Mouse (Mus musculus): ENCODE data around the gene Eln. TPM values are rescaled to one million over a fixed set of nuclear protein-coding genes. Genes with fewer than 3 reads are reported as not detected.

Gene Eln
- polyA plus RNA-seq (2015; fragmentation: Nextera tagmentation; extraction: Ambion mirVana) = 81.1 and 93.0 TPM in 2 replicates

DNA sequence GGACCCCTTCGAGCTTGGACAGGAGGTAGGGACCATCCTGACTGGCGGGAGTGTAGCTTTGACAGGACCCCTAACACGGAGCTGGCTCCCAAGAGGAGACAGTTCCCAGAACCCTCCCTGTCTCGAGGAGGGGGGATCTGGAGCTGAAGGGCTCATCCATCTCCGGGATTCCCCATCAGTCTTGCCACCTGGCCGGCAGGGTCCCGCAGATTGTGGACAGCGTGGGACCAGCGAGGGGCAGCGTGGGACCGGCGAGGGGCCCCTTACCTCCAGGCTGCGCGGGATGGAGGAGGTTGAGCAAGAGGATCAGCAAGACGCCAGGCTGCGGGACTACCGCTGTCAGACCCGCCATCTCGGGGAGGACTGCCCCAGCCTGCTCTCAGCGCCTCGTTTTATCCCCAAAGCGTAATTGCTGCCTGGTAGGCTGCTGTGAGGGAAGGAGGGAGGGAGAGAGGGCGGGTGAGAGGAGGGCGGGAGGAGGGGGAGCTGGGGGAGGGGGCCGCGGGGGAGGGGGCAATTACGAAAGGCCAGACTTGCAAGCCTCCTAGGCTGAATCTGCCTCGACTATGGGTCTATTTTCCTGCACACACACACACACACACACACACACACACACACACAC lies at the start of gene Eln:
TSS of gene Eln (minus strand) at position 434 of the 622 bp plus-strand sequence.
- H3K4me3 ChIP-seq = peak within 1 kb of the TSS; percentile 54
- peak within 1 kb of the TSS; percentile 80 for H3K9ac ChIP-seq
- H3K27me3 ChIP-seq = peaks cover 5% of the 10 kb centered on the region; the same call in 1 of the 2 replicates
- peak within 1 kb of the TSS; percentile 88 for H3K27ac ChIP-seq
- no peaks in the 10 kb centered on the region for H3K36me3 ChIP-seq
- peaks cover 76% of the 10 kb centered on the region for H3K4me1 ChIP-seq
- WGBS = 3% methylated on average over 22 of the region's 28 CpGs
- H3K4me2 ChIP-seq = peak within 1 kb of the TSS; percentile 83
- no peaks in the 10 kb centered on the region for H3K9me3 ChIP-seq
- ATAC-seq (ENCODE audit: insufficient number of reproducible peaks, insufficient read depth, low FRiP score, low TSS enrichment, low read depth) = peak; percentile 15; the same call in 1 of the 2 replicates

DNA sequence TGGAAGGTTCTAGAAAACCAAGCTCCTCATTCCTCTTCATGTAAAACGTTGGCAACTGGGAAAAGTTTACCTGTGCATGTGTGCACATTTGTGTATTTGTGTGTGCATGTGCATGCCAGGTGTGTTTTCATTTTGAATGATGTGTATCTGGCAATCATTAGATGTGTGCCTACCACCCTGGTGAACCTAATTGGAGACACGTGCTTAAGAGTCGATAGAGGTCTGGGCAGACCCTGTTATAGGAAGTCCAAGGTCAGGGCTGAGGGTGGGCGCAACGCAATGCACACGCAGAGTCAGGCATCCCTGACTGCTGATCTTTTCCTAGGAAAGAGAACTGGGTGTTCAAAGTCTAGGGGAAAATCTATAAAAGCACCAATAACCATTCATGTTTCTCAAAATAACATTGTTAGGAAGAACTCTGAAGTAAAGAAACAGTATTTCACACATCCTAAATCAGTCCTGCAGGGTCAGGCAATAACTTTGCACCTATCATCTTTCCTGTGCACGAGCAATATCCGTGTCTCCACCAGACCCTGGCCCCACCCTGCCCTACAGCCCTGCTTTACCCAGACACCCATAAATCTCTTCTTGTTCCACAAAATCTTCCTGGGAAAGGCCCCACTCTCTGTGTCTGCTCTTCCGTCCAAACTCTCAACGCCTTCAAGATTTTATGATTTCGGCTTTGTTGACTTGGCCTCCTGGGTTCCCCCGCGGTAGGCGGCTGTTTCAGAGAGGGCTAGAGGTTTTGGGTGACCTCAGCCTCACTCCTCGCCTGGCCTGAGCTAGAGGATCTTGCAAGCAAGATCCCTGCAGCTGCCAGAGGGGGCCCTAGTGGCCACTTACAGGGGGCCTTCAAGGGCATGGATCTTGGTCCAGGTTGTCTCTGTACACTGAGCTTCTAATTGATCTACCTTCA lies 43.2 kb upstream of the Eln start:
- Histone ChIP-seq H3K9me3 (peaks cover 11% of the 10 kb centered on the region), H3K9ac (no peak overlapping the region), H3K4me2 (no peak overlapping the region), H3K36me3 (no peaks in the 10 kb centered on the region), H3K27me3 (no peaks in the 10 kb centered on the region), H3K4me3 (no peak overlapping the region), H3K4me1 (peaks cover 15% of the 10 kb centered on the region), H3K27ac (no peak overlapping the region)
- no peak for ATAC-seq (ENCODE audit: insufficient number of reproducible peaks, insufficient read depth, low FRiP score, low TSS enrichment, low read depth)
- 65% methylated on average over 15 of the region's 15 CpGs for WGBS

GRCm38 (mm10) chr5:134788237-134788636 lies 41.1 kb upstream of the Eln start:
- 41% methylated on average over 12 of the region's 12 CpGs for WGBS
- Histone ChIP-seq H3K36me3 (no peaks in the 10 kb centered on the region), H3K4me2 (no peak overlapping the region), H3K27ac (no peak overlapping the region), H3K4me3 (no peak overlapping the region), H3K9ac (no peak overlapping the region), H3K4me1 (peaks cover 15% of the 10 kb centered on the region), H3K27me3 (no peaks in the 10 kb centered on the region), H3K9me3 (peaks cover 11% of the 10 kb centered on the region)
- ATAC-seq (ENCODE audit: insufficient number of reproducible peaks, insufficient read depth, low FRiP score, low TSS enrichment, low read depth) = 0 out of 2 replicates have a peak, but pooled peaks have one; percentile 5

DNA sequence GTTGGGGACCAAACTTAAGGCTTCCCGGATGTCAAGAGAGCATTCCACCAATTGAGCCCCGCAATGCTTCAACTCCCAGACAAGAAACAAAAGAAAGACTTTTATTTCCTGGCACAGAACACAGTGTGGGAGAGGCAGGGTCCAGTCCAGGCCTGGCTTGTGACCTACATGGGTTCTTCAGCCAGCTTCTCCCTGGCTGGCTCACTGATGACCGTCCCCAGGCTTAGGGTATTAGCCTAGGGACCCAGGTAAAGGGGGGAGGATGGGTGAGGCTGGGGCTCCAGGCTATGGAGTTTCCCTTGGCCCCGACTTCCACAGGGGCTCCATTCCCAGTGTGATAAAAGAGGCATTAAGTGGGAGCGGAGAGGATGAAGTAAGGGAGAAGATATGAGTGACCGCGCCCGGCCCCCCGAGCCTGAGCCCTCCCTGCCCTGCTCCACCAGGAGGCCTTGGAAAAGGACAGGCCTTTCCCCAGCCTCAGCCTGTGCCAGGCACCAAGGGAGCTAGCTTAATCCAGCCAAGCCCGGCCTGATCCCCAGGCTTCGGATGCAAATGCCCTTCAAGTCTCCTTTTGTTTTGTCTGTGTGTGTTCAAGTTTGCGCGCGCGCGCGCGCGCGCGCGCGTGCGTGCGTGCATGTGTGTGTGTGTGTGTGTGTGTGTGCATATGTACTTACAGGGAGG lies 38.7 kb upstream of the Eln start:
- peak overlapping the region; percentile 60; the same call in 1 of the 2 replicates for H3K27ac ChIP-seq

GRCm38 (mm10) chr5:134783794-134784193 lies 36.7 kb upstream of the Eln start:
- Histone ChIP-seq H3K4me2 (no peak overlapping the region), H3K27ac (no peak overlapping the region), H3K27me3 (no peaks in the 10 kb centered on the region), H3K36me3 (no peaks in the 10 kb centered on the region), H3K9me3 (no peaks in the 10 kb centered on the region), H3K4me3 (no peak overlapping the region), H3K4me1 (peaks cover 15% of the 10 kb centered on the region), H3K9ac (no peak overlapping the region)
- 66% methylated on average over 2 of the region's 2 CpGs for WGBS
- no peak for ATAC-seq (ENCODE audit: insufficient number of reproducible peaks, insufficient read depth, low FRiP score, low TSS enrichment, low read depth)

More for the DNA sequence above, 38.7 kb upstream of the Eln start:
- peaks cover 15% of the 10 kb centered on the region for H3K4me1 ChIP-seq
- H3K9ac ChIP-seq = peak overlapping the region; percentile 8; the same call in 1 of the 2 replicates
- H3K27me3 ChIP-seq = no peaks in the 10 kb centered on the region
- no peaks in the 10 kb centered on the region for H3K36me3 ChIP-seq
- ATAC-seq (ENCODE audit: insufficient number of reproducible peaks, insufficient read depth, low FRiP score, low TSS enrichment, low read depth) = no peak
- H3K4me2 ChIP-seq = peak overlapping the region; percentile 33
- WGBS = 41% methylated on average over 25 of the region's 25 CpGs
- H3K9me3 ChIP-seq = no peaks in the 10 kb centered on the region
- no peak overlapping the region for H3K4me3 ChIP-seq

- Histone ChIP-seq H3K27ac (no peak overlapping the region), H3K4me2 (no peak overlapping the region), H3K4me3 (no peak overlapping the region), H3K9ac (no peak overlapping the region), H3K27me3 (no peaks in the 10 kb centered on the region), H3K4me1 (peaks cover 16% of the 10 kb centered on the region), H3K36me3 (no peaks in the 10 kb centered on the region), H3K9me3 (no peaks in the 10 kb centered on the region)
- no peak for ATAC-seq (ENCODE audit: insufficient number of reproducible peaks, insufficient read depth, low FRiP score, low TSS enrichment, low read depth)
Observed at GRCm38 (mm10) chr5:134780963-134781362, 33.8 kb upstream of the Eln start.

DNA sequence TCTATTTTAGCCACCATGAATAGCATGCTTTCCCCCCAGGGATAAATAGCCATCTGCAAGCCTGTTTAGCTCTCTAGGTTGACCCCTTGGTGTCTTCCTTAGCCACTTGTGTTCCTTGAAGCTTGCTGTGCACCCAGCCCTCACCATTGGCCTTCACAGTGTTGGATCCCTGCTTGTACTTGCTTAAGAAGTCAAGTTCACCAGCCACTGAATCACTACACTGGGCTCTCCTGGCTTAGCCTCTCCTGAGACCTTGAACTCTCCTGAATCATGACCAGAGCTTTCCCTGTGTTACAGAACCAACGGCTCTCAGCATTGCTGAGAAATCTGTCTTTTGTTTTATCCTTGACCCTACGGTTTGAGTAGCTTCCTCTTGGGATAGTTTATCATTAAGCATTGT lies 33.0 kb upstream of the Eln start:
- no peak overlapping the region for H3K4me2 ChIP-seq
- ATAC-seq (ENCODE audit: insufficient number of reproducible peaks, insufficient read depth, low FRiP score, low TSS enrichment, low read depth) = no peak
- H3K9me3 ChIP-seq = no peaks in the 10 kb centered on the region
- H3K27ac ChIP-seq = no peak overlapping the region
- no peak overlapping the region for H3K4me3 ChIP-seq
- H3K4me1 ChIP-seq = 0 out of 2 replicates have a peak, but pooled peaks cover 10% of the 10 kb centered on the region
- no peaks in the 10 kb centered on the region for H3K27me3 ChIP-seq
- H3K36me3 ChIP-seq = no peaks in the 10 kb centered on the region
- 81% methylated on average over 2 of the region's 2 CpGs for WGBS
- H3K9ac ChIP-seq = no peak overlapping the region

DNA sequence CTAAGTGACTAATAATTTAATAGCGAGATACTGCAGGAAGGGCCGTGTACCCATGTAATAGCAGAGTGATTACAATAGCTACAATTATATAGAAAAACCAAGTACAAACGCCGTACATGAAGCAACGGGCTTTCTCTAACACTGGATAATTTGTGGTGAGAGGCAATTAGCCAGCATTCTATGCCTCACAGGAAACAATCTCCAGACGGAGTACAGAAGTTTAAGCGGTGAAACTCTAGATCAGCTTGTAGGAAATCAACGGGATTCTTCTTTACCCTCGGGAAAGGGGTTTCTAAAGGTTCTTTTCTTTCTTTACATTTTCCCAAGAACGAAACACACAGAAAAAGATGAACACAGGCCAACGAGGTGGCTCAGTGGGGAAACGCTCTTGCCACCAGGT lies 29.4 kb upstream of the Eln start:
- H3K4me3 ChIP-seq = no peak overlapping the region
- no peak for ATAC-seq (ENCODE audit: insufficient number of reproducible peaks, insufficient read depth, low FRiP score, low TSS enrichment, low read depth)
- 32% methylated on average over 12 of the region's 12 CpGs for WGBS
- H3K36me3 ChIP-seq = no peaks in the 10 kb centered on the region
- 0 out of 2 replicates have a peak, but pooled peaks cover 2% of the 10 kb centered on the region for H3K27me3 ChIP-seq
- H3K9ac ChIP-seq = no peak overlapping the region
- peaks cover 10% of the 10 kb centered on the region; the same call in 1 of the 2 replicates for H3K4me1 ChIP-seq
- 0 out of 2 replicates have a peak overlapping the region, but pooled peaks have one; percentile 19 for H3K27ac ChIP-seq
- no peaks in the 10 kb centered on the region for H3K9me3 ChIP-seq
- no peak overlapping the region for H3K4me2 ChIP-seq

- Histone ChIP-seq H3K9me3 (no peaks in the 10 kb centered on the region), H3K4me2 (no peak overlapping the region), H3K27me3 (0 out of 2 replicates have a peak, but pooled peaks cover 2% of the 10 kb centered on the region), H3K9ac (no peak overlapping the region), H3K36me3 (no peaks in the 10 kb centered on the region), H3K4me3 (no peak overlapping the region), H3K27ac (no peak overlapping the region), H3K4me1 (peaks cover 10% of the 10 kb centered on the region; the same call in 1 of the 2 replicates)
- 85% methylated on average over 12 of the region's 12 CpGs for WGBS
- ATAC-seq (ENCODE audit: insufficient number of reproducible peaks, insufficient read depth, low FRiP score, low TSS enrichment, low read depth) = no peak
Observed at GRCm38 (mm10) chr5:134772522-134772921, 25.4 kb upstream of the Eln start.

DNA sequence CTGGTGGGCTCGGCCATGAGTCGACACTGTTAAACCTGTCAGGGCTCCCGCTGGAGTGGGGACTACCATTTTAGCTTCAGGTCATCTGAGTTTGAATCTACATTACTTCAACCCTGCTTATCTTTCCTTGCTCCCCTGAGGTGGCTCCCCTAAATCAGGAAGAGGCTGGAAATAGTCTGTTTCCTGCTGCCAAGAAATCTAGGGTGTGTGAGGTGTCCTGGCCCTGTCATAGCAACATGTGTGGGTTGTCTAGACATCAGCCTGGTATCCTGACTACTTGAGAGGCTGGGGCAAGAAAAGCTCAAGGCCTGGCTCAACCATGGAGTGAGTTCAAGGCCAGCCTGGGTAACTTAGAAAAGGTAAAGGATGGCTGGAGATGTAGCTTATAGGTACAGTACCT lies 24.6 kb upstream of the Eln start:
- no peaks in the 10 kb centered on the region for H3K9me3 ChIP-seq

DNA sequence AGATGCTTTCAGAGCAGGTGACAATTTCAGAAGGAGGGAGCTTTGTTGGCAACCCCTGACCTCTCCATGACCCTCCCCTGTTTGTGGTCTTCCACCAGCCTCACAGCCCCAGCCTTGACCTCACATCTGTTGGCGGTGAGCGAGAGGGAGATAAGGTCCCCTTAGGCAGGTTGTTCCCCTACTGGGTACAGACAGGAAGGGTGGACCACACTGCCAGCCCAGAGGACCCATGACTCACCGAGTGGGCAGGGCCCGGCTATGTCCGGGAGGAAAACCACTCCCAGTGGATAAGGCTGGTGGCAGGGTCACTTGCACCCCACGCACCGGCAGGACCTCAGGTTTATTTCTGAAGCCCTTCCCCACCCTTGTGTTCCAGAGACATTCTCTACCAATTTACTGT lies 22.1 kb upstream of the Eln start:
- peaks cover 3% of the 10 kb centered on the region; the same call in 1 of the 2 replicates for H3K4me1 ChIP-seq
- no peak overlapping the region for H3K4me3 ChIP-seq
- H3K36me3 ChIP-seq = no peaks in the 10 kb centered on the region
- ATAC-seq (ENCODE audit: insufficient number of reproducible peaks, insufficient read depth, low FRiP score, low TSS enrichment, low read depth) = no peak
- no peak overlapping the region for H3K9ac ChIP-seq
- no peaks in the 10 kb centered on the region for H3K9me3 ChIP-seq
- 79% methylated on average over 7 of the region's 7 CpGs for WGBS
- H3K4me2 ChIP-seq = no peak overlapping the region
- H3K27ac ChIP-seq = no peak overlapping the region
- H3K27me3 ChIP-seq = 0 out of 2 replicates have a peak, but pooled peaks cover 2% of the 10 kb centered on the region

More for the DNA sequence above, 24.6 kb upstream of the Eln start:
- WGBS = 85% methylated on average over 3 of the region's 3 CpGs
- H3K27me3 ChIP-seq = 0 out of 2 replicates have a peak, but pooled peaks cover 2% of the 10 kb centered on the region
- ATAC-seq (ENCODE audit: insufficient number of reproducible peaks, insufficient read depth, low FRiP score, low TSS enrichment, low read depth) = no peak
- H3K27ac ChIP-seq = no peak overlapping the region
- no peak overlapping the region for H3K4me2 ChIP-seq
- no peak overlapping the region for H3K9ac ChIP-seq
- peaks cover 4% of the 10 kb centered on the region; the same call in 1 of the 2 replicates for H3K4me1 ChIP-seq
- H3K36me3 ChIP-seq = no peaks in the 10 kb centered on the region
- no peak overlapping the region for H3K4me3 ChIP-seq
